Mouse (Mus musculus): Measurements from ENCODE around the gene Fam78a.

Fam78a gene

GRCm38 (mm10) chr2:32083159-32084011 lies 1.3 kb downstream of the Fam78a start:
- no peak for TF ChIP-seq GATA4 (IDR thresholded peaks at IDR 0.05; ENCODE audit: insufficient replicate concordance, low read length)

GRCm38 (mm10) chr2:32082229-32082628 lies 2.4 kb downstream of the Fam78a start:
- no peak for TF ChIP-seq GATA4 (IDR thresholded peaks at IDR 0.05; ENCODE audit: insufficient replicate concordance, low read length)

- TF ChIP-seq GATA4 (IDR thresholded peaks at IDR 0.05; ENCODE audit: insufficient replicate concordance, low read length) = no peak
These were observed 3.2 kb downstream of the Fam78a start for GRCm38 (mm10) chr2:32081296-32081929.

GRCm38 (mm10) chr2:32080681-32081080 lies 4.0 kb downstream of the Fam78a start:
- TF ChIP-seq GATA4 (IDR thresholded peaks at IDR 0.05; ENCODE audit: insufficient replicate concordance, low read length) = no peak

GRCm38 (mm10) chr2:32079191-32079725 lies 5.4 kb downstream of the Fam78a start:
- TF ChIP-seq GATA4 (IDR thresholded peaks at IDR 0.05; ENCODE audit: insufficient replicate concordance, low read length) = no peak

- 0 out of 2 replicates have a peak, but pooled peaks have one; percentile 20 for TF ChIP-seq GATA4 (IDR thresholded peaks at IDR 0.05; ENCODE audit: insufficient replicate concordance, low read length)
These were observed 6.1 kb downstream of the Fam78a start for GRCm38 (mm10) chr2:32078522-32078921.

- TF ChIP-seq GATA4 (IDR thresholded peaks at IDR 0.05; ENCODE audit: insufficient replicate concordance, low read length) = no peak
These were observed 6.9 kb downstream of the Fam78a start for GRCm38 (mm10) chr2:32077744-32078143.

- TF ChIP-seq GATA4 (IDR thresholded peaks at IDR 0.05; ENCODE audit: insufficient replicate concordance, low read length) = no peak
These were observed 9.3 kb downstream of the Fam78a start for GRCm38 (mm10) chr2:32075368-32075767.

- TF ChIP-seq GATA4 (IDR thresholded peaks at IDR 0.05; ENCODE audit: insufficient replicate concordance, low read length) = no peak
These were observed 10.3 kb downstream of the Fam78a start for GRCm38 (mm10) chr2:32074404-32074803.

GRCm38 (mm10) chr2:32070747-32071146 lies 13.9 kb downstream of the Fam78a start:
- no peak for TF ChIP-seq GATA4 (IDR thresholded peaks at IDR 0.05; ENCODE audit: insufficient replicate concordance, low read length)

GRCm38 (mm10) chr2:32068811-32069607 lies 15.6 kb downstream of the Fam78a start:
- TF ChIP-seq GATA4 (IDR thresholded peaks at IDR 0.05; ENCODE audit: insufficient replicate concordance, low read length) = no peak

GRCm38 (mm10) chr2:32066005-32066404 lies 18.7 kb downstream of the Fam78a start:
- TF ChIP-seq GATA4 (IDR thresholded peaks at IDR 0.05; ENCODE audit: insufficient replicate concordance, low read length) = no peak

GRCm38 (mm10) chr2:32065371-32065791 lies 19.3 kb downstream of the Fam78a start:
- TF ChIP-seq GATA4 (IDR thresholded peaks at IDR 0.05; ENCODE audit: insufficient replicate concordance, low read length) = no peak

GRCm38 (mm10) chr2:32064913-32065312 lies 19.7 kb downstream of the Fam78a start:
- TF ChIP-seq GATA4 (IDR thresholded peaks at IDR 0.05; ENCODE audit: insufficient replicate concordance, low read length) = no peak

GRCm38 (mm10) chr2:32063451-32064151 lies 21.1 kb downstream of the Fam78a start:
- no peak for TF ChIP-seq GATA4 (IDR thresholded peaks at IDR 0.05; ENCODE audit: insufficient replicate concordance, low read length)

Data from liver, adult (tissue).